Mouse (Mus musculus) bone marrow, adult 2 months (tissue): Measurements from ENCODE around the gene Il11ra1. TPM values are rescaled to one million over a fixed set of nuclear protein-coding genes. Genes with fewer than 3 reads are reported as not detected.
A peak's percentile ranks its signal among the peaks of the same experiment; 100 is the strongest.

ENCODE experiments used
- H3K27ac ChIP-seq: fragments of 200-500 bp; 2 replicates; pipeline ENCODE4 v1.5.1; 2012; ENCODE audit warnings: low read depth, mild to moderate bottlenecking, control low read depth, inconsistent platforms, low read length; ENCODE audit not compliant: control insufficient read depth, poor library complexity, insufficient read depth
- H3K4me1 ChIP-seq: fragments of 200-500 bp; 2 replicates; pipeline ENCODE4 v1.6.1; 2011; ENCODE audit warnings: low read length; ENCODE audit not compliant: control insufficient read depth, insufficient read depth
- H3K4me3 ChIP-seq: fragments of 200-500 bp; replicated peaks from 2 replicates; pipeline ENCODE3; 2011; ENCODE audit warnings: mild to moderate bottlenecking, low read depth, low read length, control low read depth; ENCODE audit not compliant: control insufficient read depth
- CTCF ChIP-seq: fragments of 200-500 bp; IDR thresholded peaks from 2 replicates; pipeline ENCODE4 v1.5.1; 2011; ENCODE audit warnings: low read length, control low read depth; ENCODE audit not compliant: control insufficient read depth, insufficient read depth
- POLR2A ChIP-seq: fragments of 200-500 bp; IDR thresholded peaks from 2 replicates; pipeline ENCODE4 v1.6.1; 2011; ENCODE audit warnings: low read depth, mild to moderate bottlenecking, control low read depth, low read length, borderline replicate concordance; ENCODE audit not compliant: control insufficient read depth
- WGBS: fragments of 180-500 bp; shearing (Covaris S2); methylation state at CpG from one replicate; pipeline ENCODE4 v1.1.7; 2018; 5-methylcytosine and 5-hydroxymethylcytosine counted together
- polyA plus RNA-seq: library from polyadenylated mRNA; stranded (reverse); fragments of >200 nt; gene quantifications from 2 replicates; pipeline ENCODE4 v1.2.4, GENCODE M21; 2011; ENCODE audit warnings: low replicate concordance; ENCODE audit not compliant: missing spikeins, insufficient read depth, insufficient read length

The Il11ra1 gene
- polyA plus RNA-seq, 1 experiment = 77.3 TPM

DNA sequence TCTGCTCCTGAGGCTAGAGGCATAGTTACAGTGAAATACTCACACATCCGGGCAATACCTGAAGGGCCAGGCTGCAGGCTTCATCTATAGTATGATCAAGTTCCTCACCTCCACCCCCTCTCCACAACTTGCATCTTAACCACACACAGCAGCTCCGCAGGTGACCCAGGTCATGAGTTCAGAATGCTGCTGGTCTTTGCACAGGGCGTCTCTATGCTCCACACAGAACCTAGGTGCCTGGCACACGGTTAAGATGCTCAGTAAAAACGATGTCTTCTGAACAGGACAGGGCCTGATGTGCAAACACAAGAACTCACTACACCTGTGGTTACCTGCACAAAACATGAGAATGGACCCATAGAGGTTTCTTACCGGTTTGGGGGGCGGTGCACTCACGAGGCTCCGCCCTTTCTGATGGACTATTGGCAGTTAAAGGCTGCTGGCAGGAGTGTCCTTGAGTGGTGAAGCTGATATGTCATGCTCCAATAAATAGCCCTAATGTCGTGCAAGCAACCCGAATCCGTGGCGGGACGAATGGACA is 55.1 kb downstream of the Il11ra1 start, which contains the start of gene Galt:
Galt (plus strand) TSS at position 432 of the 541 bp plus-strand sequence.
- WGBS = 12% methylated on average over 14 of the region's 14 CpGs
- H3K4me1 ChIP-seq = peaks cover 1% of the 10 kb centered on the region; the same call in 1 of the 2 replicates
- H3K4me3 ChIP-seq = peak within 1 kb of the TSS; percentile 78
- H3K27ac ChIP-seq = peak within 1 kb of the TSS; percentile 62
- TF ChIP-seq CTCF = no peak
- TF ChIP-seq POLR2A = no peak

GRCm38 (mm10) chr4:41755338-41756305 is 55.8 kb downstream of the Il11ra1 start, which contains the start of gene Sigmar1:
Gene Sigmar1 (minus strand): TSS chr4:41756157.
- H3K27ac ChIP-seq = peak within 1 kb of the TSS; percentile 62
- H3K4me1 ChIP-seq = peaks cover 1% of the 10 kb centered on the region; the same call in 1 of the 2 replicates
- under 1% methylated on average over 57 of the region's 57 CpGs for WGBS
- TF ChIP-seq POLR2A (peak; percentile 80; the same call in 1 of the 2 replicates), CTCF (peak; percentile 79)
- H3K4me3 ChIP-seq = peak within 1 kb of the TSS; percentile 78

DNA sequence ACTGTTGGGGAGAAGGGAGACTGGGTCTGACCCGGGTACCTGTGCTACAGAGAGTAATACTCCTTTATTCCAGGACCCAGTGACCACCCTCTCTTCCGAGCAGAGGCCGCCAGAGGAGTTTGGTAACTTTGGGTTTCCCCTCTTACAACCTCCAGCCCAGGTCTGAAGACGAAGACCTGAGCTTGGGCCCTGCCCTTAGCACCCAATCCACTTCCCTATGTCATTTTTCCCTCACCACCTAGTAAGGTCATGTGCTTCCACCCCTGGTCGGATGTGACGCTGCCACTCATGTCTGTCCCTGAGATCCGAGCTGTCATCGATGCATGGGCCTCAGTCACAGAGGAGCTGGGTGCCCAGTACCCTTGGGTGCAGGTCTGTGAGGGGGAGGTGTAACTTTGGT is 56.7 kb downstream of the Il11ra1 start:
- H3K27ac ChIP-seq = no peak overlapping the region
- TF ChIP-seq POLR2A (no peak), CTCF (no peak)
- H3K4me3 ChIP-seq = peak overlapping the region; percentile 78
- WGBS = 46% methylated on average over 8 of the region's 8 CpGs
- peaks cover 3% of the 10 kb centered on the region for H3K4me1 ChIP-seq

- Histone ChIP-seq H3K27ac (no peak overlapping the region), H3K4me3 (no peak overlapping the region), H3K4me1 (peaks cover 3% of the 10 kb centered on the region)
- 89% methylated on average over 13 of the region's 13 CpGs for WGBS
- TF ChIP-seq CTCF = no peak
- TF ChIP-seq POLR2A = no peak
Observed at GRCm38 (mm10) chr4:41757321-41757720, 57.5 kb downstream of the Il11ra1 start.

DNA sequence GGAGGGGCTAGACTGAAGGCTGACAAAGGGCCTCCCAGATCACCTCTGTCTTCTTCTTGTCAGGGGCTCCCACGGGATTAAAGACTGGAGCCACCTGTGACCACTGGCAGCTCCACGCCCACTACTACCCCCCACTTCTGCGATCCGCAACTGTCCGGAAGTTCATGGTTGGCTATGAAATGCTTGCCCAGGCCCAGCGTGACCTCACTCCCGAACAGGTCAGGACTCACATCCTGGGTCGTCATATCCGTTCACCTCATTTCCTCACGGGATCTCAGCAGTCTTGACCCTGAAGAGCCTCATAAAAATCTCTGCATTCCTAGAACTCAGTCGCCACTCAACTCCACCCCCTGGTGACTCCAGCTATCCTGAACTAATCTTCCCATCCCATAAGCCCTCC is 58.2 kb downstream of the Il11ra1 start:
- Histone ChIP-seq H3K4me1 (peaks cover 3% of the 10 kb centered on the region), H3K4me3 (no peak overlapping the region), H3K27ac (no peak overlapping the region)
- TF ChIP-seq POLR2A (no peak), CTCF (no peak)
- WGBS = 88% methylated on average over 11 of the region's 11 CpGs

GRCm38 (mm10) chr4:41758701-41759100 is 58.9 kb downstream of the Il11ra1 start:
- 84% methylated on average over 4 of the region's 4 CpGs for WGBS
- no peak overlapping the region for H3K4me3 ChIP-seq
- H3K4me1 ChIP-seq = peaks cover 3% of the 10 kb centered on the region
- no peak overlapping the region for H3K27ac ChIP-seq
- TF ChIP-seq POLR2A (no peak), CTCF (no peak)

DNA sequence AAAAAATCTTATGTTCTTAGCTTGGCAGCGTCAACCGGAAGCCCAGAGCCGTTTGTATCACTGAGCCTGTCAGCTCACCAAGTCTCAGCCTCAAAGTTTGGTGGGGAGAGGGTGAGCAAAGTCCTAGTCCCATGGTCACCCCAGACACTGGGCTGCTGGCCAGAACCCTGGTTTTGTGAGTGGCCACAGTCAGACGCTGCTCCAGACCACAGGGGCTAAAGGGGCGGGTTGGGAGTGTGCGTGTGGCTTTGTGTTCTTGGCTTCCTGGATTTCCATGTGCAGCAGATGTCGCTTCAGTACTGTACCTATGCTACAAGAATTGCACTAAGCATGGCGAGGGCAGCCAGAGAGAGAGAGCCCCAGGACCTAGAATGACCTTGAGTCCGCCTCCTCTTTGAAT is 59.4 kb downstream of the Il11ra1 start:
- Histone ChIP-seq H3K27ac (no peak overlapping the region), H3K4me1 (peaks cover 3% of the 10 kb centered on the region), H3K4me3 (no peak overlapping the region)
- TF ChIP-seq CTCF = no peak
- no peak for TF ChIP-seq POLR2A
- 35% methylated on average over 9 of the region's 9 CpGs for WGBS

- no peak overlapping the region for H3K27ac ChIP-seq
- WGBS = 43% methylated on average over 6 of the region's 6 CpGs
- H3K4me1 ChIP-seq = peaks cover 3% of the 10 kb centered on the region
- no peak overlapping the region for H3K4me3 ChIP-seq
- TF ChIP-seq CTCF (no peak), POLR2A (no peak)
Observed at GRCm38 (mm10) chr4:41759656-41760287, 60.0 kb downstream of the Il11ra1 start.
